Mouse (Mus musculus): ENCODE measurements around the gene Tmprss13. TPM values are rescaled to one million over a fixed set of nuclear protein-coding genes. Genes with fewer than 3 reads are reported as not detected.
A peak's percentile ranks its signal among the peaks of the same experiment; 100 is the strongest.

Tmprss13 gene
- polyA plus RNA-seq, 1 experiment, result 2.8 TPM

DNA sequence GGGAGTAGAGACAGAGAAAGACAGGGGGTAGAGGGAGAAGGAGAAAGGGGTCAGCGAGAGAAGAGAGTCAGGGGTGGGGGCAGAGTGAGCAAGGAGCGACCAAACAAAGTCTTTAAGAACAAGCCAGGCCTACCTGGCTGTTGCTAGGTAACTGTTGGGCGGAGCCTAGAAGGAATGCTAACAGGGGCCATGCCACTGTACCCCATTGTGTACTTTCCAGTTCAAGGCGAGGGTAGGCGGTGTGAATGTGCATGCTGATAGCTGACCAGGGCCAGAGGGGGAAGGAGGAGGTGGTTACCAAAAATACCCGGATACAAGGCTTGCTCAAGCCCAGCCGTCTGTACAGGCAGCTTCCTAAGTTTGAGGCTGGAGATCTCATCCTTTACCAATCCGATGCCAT is 17.1 kb upstream of the Tmprss13 start:
- no peaks in the 10 kb centered on the region for H3K9me3 ChIP-seq (replicated peaks; ENCODE audit: control insufficient read depth, insufficient read depth, low read length, poor library complexity, severe bottlenecking)
- TF ChIP-seq EP300 (IDR thresholded peaks at IDR 0.05; ENCODE audit: insufficient read depth, low read depth, low read length) (0 out of 2 replicates have a peak, but pooled peaks have one; percentile 17), CTCF (IDR thresholded peaks at IDR 0.05; ENCODE audit: low read depth, low read length) (no peak)
- H3K27me3 ChIP-seq (ENCODE audit: control insufficient read depth, insufficient read depth, low read length, poor library complexity, severe bottlenecking), result no peaks in the 10 kb centered on the region
- no peak overlapping the region for H3K27ac ChIP-seq (ENCODE audit: insufficient read depth, low read length)
- H3K4me1 ChIP-seq (ENCODE audit: control insufficient read depth, insufficient read depth, low read length), result no peaks in the 10 kb centered on the region
- H3K4me3 ChIP-seq (ENCODE audit: low read depth, low read length), result no peak overlapping the region
- H3K36me3 ChIP-seq (ENCODE audit: control insufficient read depth, insufficient read depth, low read length, poor library complexity, severe bottlenecking), result no peaks in the 10 kb centered on the region
- no peak overlapping the region for H3K9ac ChIP-seq (ENCODE audit: low read depth, poor library complexity, severe bottlenecking)

DNA sequence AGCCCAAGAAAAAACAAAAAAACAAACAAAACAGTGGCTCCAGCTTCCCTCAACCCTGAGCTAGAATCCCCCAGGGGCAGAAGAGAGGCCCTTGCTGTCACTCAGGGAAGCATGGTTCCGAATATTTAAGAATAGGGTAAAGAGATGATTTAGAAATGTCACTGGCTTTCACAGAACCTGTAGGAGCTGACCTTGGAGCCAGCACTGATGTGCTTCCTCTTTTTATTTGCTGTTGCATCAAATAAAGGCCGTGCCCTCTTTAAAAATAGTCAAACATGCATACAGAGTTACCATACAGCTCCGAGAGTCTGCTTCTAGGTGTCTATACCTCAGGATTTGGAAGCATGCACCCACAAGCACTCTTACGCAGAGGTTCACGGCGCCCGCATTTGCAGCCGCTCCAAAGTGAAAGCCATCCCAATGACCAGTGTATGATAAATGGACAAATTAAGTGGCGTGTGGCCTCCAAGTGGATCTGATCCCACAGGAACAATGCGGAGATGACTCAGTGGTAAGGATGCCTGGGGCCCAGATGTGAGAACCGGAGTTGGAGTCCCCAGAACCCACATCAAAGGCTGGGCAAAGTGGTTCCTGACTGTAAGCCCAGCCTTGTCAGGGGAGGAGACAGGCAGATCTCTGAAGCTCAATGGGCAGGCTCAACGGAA is 12.0 kb upstream of the Tmprss13 start:
- no peaks in the 10 kb centered on the region for H3K27me3 ChIP-seq (ENCODE audit: control insufficient read depth, insufficient read depth, low read length, poor library complexity, severe bottlenecking)
- no peaks in the 10 kb centered on the region for H3K4me1 ChIP-seq (ENCODE audit: control insufficient read depth, insufficient read depth, low read length)
- no peaks in the 10 kb centered on the region for H3K9me3 ChIP-seq (replicated peaks; ENCODE audit: control insufficient read depth, insufficient read depth, low read length, poor library complexity, severe bottlenecking)
- no peaks in the 10 kb centered on the region for H3K36me3 ChIP-seq (ENCODE audit: control insufficient read depth, insufficient read depth, low read length, poor library complexity, severe bottlenecking)
- no peak overlapping the region for H3K4me3 ChIP-seq (ENCODE audit: low read depth, low read length)
- no peak overlapping the region for H3K9ac ChIP-seq (ENCODE audit: low read depth, poor library complexity, severe bottlenecking)
- H3K27ac ChIP-seq (ENCODE audit: insufficient read depth, low read length), result no peak overlapping the region
- no peak for TF ChIP-seq EP300 (IDR thresholded peaks at IDR 0.05; ENCODE audit: insufficient read depth, low read depth, low read length)
- no peak for TF ChIP-seq CTCF (IDR thresholded peaks at IDR 0.05; ENCODE audit: low read depth, low read length)
- TF ChIP-seq POLR2A (IDR thresholded peaks at IDR 0.05; ENCODE audit: insufficient read depth, low read length), result no peak

DNA sequence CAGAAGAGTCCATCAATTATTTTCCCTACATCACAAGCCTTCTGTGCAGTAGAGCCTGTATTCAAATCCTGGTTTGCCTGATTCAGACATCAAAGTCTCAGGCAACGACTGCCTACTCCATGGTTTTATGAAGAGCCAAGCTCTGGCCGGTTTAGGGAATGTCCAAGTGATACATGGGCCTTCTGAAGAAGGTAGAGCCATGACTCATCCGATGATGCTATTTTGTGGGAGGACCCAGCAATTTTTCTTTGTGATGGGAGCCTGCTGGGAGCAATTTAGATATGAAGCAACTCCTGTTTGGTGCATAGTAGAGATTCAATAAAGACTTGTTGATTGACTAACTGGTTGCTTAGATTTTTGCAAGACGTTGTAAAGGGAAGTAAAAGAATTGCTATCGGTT is 10.4 kb upstream of the Tmprss13 start:
- no peak overlapping the region for H3K9ac ChIP-seq (ENCODE audit: low read depth, poor library complexity, severe bottlenecking)
- no peaks in the 10 kb centered on the region for H3K27me3 ChIP-seq (ENCODE audit: control insufficient read depth, insufficient read depth, low read length, poor library complexity, severe bottlenecking)
- H3K4me1 ChIP-seq (ENCODE audit: control insufficient read depth, insufficient read depth, low read length), result no peaks in the 10 kb centered on the region
- H3K9me3 ChIP-seq (replicated peaks; ENCODE audit: control insufficient read depth, insufficient read depth, low read length, poor library complexity, severe bottlenecking), result no peaks in the 10 kb centered on the region
- H3K36me3 ChIP-seq (ENCODE audit: control insufficient read depth, insufficient read depth, low read length, poor library complexity, severe bottlenecking), result no peaks in the 10 kb centered on the region
- no peak overlapping the region for H3K27ac ChIP-seq (ENCODE audit: insufficient read depth, low read length)
- no peak overlapping the region for H3K4me3 ChIP-seq (ENCODE audit: low read depth, low read length)
- TF ChIP-seq CTCF (IDR thresholded peaks at IDR 0.05; ENCODE audit: low read depth, low read length) (no peak), POLR2A (IDR thresholded peaks at IDR 0.05; ENCODE audit: insufficient read depth, low read length) (no peak), EP300 (IDR thresholded peaks at IDR 0.05; ENCODE audit: insufficient read depth, low read depth, low read length) (no peak)

DNA sequence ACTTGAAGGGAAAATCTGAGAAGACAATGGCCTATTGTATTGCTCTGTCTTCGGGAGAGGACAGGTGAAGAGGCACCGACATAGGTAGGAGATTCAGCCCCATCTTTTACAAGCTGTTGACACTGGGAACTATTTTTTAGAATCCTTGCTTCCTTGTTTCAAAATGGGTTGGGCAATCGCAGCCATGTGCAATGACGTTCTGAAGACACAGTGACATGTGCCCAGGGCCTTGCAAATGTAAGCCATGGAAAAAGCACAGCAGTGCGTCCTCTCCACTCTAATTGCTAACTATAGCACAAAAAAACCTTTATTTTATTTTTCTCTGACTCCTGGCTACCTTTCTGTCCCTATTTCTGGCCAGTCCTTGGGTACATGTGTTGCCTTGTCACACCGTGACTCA is 7.0 kb upstream of the Tmprss13 start:
- no peak overlapping the region for H3K9ac ChIP-seq (ENCODE audit: low read depth, poor library complexity, severe bottlenecking)
- H3K27ac ChIP-seq (ENCODE audit: insufficient read depth, low read length), result no peak overlapping the region
- no peaks in the 10 kb centered on the region for H3K36me3 ChIP-seq (ENCODE audit: control insufficient read depth, insufficient read depth, low read length, poor library complexity, severe bottlenecking)
- H3K27me3 ChIP-seq (ENCODE audit: control insufficient read depth, insufficient read depth, low read length, poor library complexity, severe bottlenecking), result no peaks in the 10 kb centered on the region
- H3K4me1 ChIP-seq (ENCODE audit: control insufficient read depth, insufficient read depth, low read length), result no peaks in the 10 kb centered on the region
- no peak for TF ChIP-seq EP300 (IDR thresholded peaks at IDR 0.05; ENCODE audit: insufficient read depth, low read depth, low read length)
- no peak for TF ChIP-seq POLR2A (IDR thresholded peaks at IDR 0.05; ENCODE audit: insufficient read depth, low read length)
- no peak for TF ChIP-seq CTCF (IDR thresholded peaks at IDR 0.05; ENCODE audit: low read depth, low read length)
- H3K9me3 ChIP-seq (replicated peaks; ENCODE audit: control insufficient read depth, insufficient read depth, low read length, poor library complexity, severe bottlenecking), result no peaks in the 10 kb centered on the region
- no peak overlapping the region for H3K4me3 ChIP-seq (ENCODE audit: low read depth, low read length)

DNA sequence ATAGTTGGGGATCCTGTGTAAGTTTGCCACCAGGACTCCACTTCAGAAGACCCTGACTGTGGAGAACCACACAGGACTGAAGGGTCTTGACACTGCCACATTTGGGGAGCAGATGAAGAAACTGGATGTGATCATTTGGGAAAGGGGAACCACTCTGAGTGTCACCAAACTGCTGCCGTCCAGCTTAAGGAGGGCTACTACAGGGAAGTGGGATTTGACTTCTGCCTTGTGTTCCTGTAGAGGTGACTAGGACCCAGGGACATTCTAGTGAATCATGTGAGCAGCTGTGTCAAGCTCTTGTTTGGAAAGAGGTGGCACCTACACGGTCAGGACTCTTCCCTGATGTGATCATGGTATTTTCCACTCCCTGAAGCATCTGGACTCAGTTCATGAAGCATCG is 5.0 kb upstream of the Tmprss13 start:
- no peaks in the 10 kb centered on the region for H3K36me3 ChIP-seq (ENCODE audit: control insufficient read depth, insufficient read depth, low read length, poor library complexity, severe bottlenecking)
- H3K4me3 ChIP-seq (ENCODE audit: low read depth, low read length), result no peak overlapping the region
- H3K27ac ChIP-seq (ENCODE audit: insufficient read depth, low read length), result no peak overlapping the region
- no peaks in the 10 kb centered on the region for H3K4me1 ChIP-seq (ENCODE audit: control insufficient read depth, insufficient read depth, low read length)
- TF ChIP-seq EP300 (IDR thresholded peaks at IDR 0.05; ENCODE audit: insufficient read depth, low read depth, low read length), result no peak
- TF ChIP-seq POLR2A (IDR thresholded peaks at IDR 0.05; ENCODE audit: insufficient read depth, low read length), result no peak
- no peak for TF ChIP-seq CTCF (IDR thresholded peaks at IDR 0.05; ENCODE audit: low read depth, low read length)
- no peak overlapping the region for H3K9ac ChIP-seq (ENCODE audit: low read depth, poor library complexity, severe bottlenecking)
- no peaks in the 10 kb centered on the region for H3K9me3 ChIP-seq (replicated peaks; ENCODE audit: control insufficient read depth, insufficient read depth, low read length, poor library complexity, severe bottlenecking)
- no peaks in the 10 kb centered on the region for H3K27me3 ChIP-seq (ENCODE audit: control insufficient read depth, insufficient read depth, low read length, poor library complexity, severe bottlenecking)

DNA sequence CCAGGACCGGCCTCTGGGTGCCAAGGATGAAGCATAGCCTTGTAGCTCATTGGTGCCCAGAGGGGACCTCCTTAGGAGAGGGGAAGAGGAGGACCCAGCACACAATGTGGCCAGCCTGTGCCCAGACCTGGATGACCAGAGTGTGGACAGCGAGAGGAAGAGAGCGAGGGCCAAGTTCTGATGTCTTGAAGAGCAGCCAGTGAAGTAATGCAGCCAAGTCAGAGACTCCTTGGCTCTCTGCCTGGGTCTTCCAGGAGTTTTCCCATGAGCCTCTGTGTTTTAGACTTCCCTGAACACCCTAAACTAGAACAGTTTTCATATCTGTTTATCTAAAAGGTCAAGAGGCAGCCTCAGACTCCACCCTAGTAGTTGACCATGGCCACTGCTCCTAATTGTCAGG is 1.3 kb upstream of the Tmprss13 start:
- no peaks in the 10 kb centered on the region for H3K36me3 ChIP-seq (ENCODE audit: control insufficient read depth, insufficient read depth, low read length, poor library complexity, severe bottlenecking)
- H3K9me3 ChIP-seq (replicated peaks; ENCODE audit: control insufficient read depth, insufficient read depth, low read length, poor library complexity, severe bottlenecking), result no peaks in the 10 kb centered on the region
- no peaks in the 10 kb centered on the region for H3K27me3 ChIP-seq (ENCODE audit: control insufficient read depth, insufficient read depth, low read length, poor library complexity, severe bottlenecking)
- no peak overlapping the region for H3K9ac ChIP-seq (ENCODE audit: low read depth, poor library complexity, severe bottlenecking)
- TF ChIP-seq POLR2A (IDR thresholded peaks at IDR 0.05; ENCODE audit: insufficient read depth, low read length), result no peak
- TF ChIP-seq EP300 (IDR thresholded peaks at IDR 0.05; ENCODE audit: insufficient read depth, low read depth, low read length), result no peak
- no peak for TF ChIP-seq CTCF (IDR thresholded peaks at IDR 0.05; ENCODE audit: low read depth, low read length)
- no peak overlapping the region for H3K4me3 ChIP-seq (ENCODE audit: low read depth, low read length)
- H3K4me1 ChIP-seq (ENCODE audit: control insufficient read depth, insufficient read depth, low read length), result no peaks in the 10 kb centered on the region
- no peak overlapping the region for H3K27ac ChIP-seq (ENCODE audit: insufficient read depth, low read length)
